Mouse (Mus musculus): ENCODE measurements around the gene Stx12. TPM values are rescaled to one million over a fixed set of nuclear protein-coding genes. Genes with fewer than 3 reads are reported as not detected.

The Stx12 gene
- total RNA-seq, 1 experiment from 2014 or later: 56.4 TPM

Other genes starting within 250 kb of the Stx12 start
- gene Eya3, start 245.5 kb downstream of the Stx12 start, total RNA-seq (2021): 22.4 and 28.8 TPM in 2 replicates
- 7.2 and 10.1 TPM in 2 replicates for gene Xkr8, start 152.0 kb downstream of the Stx12 start, total RNA-seq (2021)
- gene Smpdl3b, start 127.3 kb downstream of the Stx12 start, total RNA-seq (2021): 35.5 and 35.9 TPM in 2 replicates
- gene Rpa2, start 116.2 kb downstream of the Stx12 start, total RNA-seq (2021): 17.7 and 19.4 TPM in 2 replicates
- gene Themis2, start 88.1 kb downstream of the Stx12 start, total RNA-seq (2021): 0.48 and 1.4 TPM in 2 replicates
- 46.7 and 51.5 TPM in 2 replicates for gene Ppp1r8, start 41.3 kb downstream of the Stx12 start, total RNA-seq (2021)
- gene Fam76a, start 38.0 kb upstream of the Stx12 start, total RNA-seq (2021): 35.3 and 36.6 TPM in 2 replicates
- 0.33 TPM in 1 of 2 replicates, not detected in the other for gene Fgr, start 89.6 kb upstream of the Stx12 start, total RNA-seq (2021)
- 91.4 and 96.4 TPM in 2 replicates for gene Ahdc1, start 126.8 kb upstream of the Stx12 start, total RNA-seq (2021)
- gene Wasf2, start 246.0 kb upstream of the Stx12 start, total RNA-seq (2021): 107 and 137 TPM in 2 replicates